Mouse (Mus musculus): Measurements from ENCODE around the gene Exosc7. TPM values are rescaled to one million over a fixed set of nuclear protein-coding genes. Genes with fewer than 3 reads are reported as not detected.

Exosc7 gene
- polyA plus RNA-seq, 1 experiment from 2014 or later, result 71.9 TPM

DNA sequence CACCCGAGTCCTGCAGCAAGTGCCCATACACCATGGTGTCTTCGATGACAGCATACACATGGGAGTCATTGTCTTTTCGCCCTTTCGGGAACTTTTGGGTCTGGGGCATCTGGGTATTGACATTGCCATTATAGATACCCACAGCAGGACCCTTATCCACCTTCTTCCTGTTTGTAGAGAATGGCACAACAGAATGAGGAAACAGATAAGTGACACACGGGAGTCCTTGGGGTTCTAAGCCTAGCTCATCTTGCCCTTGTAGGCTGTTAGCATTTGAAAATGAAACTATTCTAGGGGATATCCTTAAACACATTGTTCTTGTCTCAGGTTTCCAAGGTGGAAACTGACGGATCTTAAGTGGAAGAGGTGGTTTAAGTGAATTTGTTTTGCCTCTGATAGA, 60.7 kb downstream of the Exosc7 start:
- ATAC-seq (ENCODE audit: low read depth), result no peak
- Histone ChIP-seq H3K27me3 (ENCODE audit: control insufficient read depth, insufficient read depth, low read length) (no peaks in the 10 kb centered on the region), H3K27ac (ENCODE audit: low read depth, low read length) (no peak overlapping the region), H3K36me3 (ENCODE audit: control insufficient read depth, insufficient read depth, low read length) (no peaks in the 10 kb centered on the region), H3K9ac (replicated peaks; ENCODE audit: low read depth, low read length) (no peak overlapping the region), H3K9me3 (ENCODE audit: control insufficient read depth, low read length) (no peaks in the 10 kb centered on the region), H3K4me2 (ENCODE audit: low read depth, low read length) (no peak overlapping the region), H3K4me1 (ENCODE audit: control insufficient read depth, insufficient read depth, low read length) (no peaks in the 10 kb centered on the region), H3K4me3 (ENCODE audit: low read depth, low read length) (no peak overlapping the region)
- 92% methylated on average over 6 of the region's 6 CpGs for WGBS

DNA sequence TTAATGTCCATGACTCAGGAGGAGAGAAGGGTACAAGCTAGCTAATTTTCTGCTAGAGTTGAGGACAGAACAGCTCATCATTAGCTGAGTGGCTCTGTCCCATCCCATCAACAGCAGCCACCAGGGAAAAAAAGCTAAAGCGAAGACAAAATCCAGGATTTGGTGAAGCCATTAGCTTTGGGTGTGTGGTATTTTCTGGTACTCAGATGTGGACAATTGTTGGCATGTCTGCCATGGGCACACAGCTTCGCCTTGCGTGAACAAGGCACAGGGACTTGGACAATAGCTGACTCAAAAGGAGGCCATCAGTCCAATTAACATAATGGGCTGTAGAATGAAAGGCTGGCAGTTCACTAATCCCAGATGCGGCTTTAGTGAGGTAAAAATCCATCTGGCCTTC, 61.3 kb downstream of the Exosc7 start:
- Histone ChIP-seq H3K27ac (ENCODE audit: low read depth, low read length) (no peak overlapping the region), H3K9me3 (ENCODE audit: control insufficient read depth, low read length) (no peaks in the 10 kb centered on the region), H3K4me2 (ENCODE audit: low read depth, low read length) (no peak overlapping the region), H3K4me3 (ENCODE audit: low read depth, low read length) (no peak overlapping the region), H3K36me3 (ENCODE audit: control insufficient read depth, insufficient read depth, low read length) (no peaks in the 10 kb centered on the region), H3K27me3 (ENCODE audit: control insufficient read depth, insufficient read depth, low read length) (no peaks in the 10 kb centered on the region), H3K4me1 (ENCODE audit: control insufficient read depth, insufficient read depth, low read length) (no peaks in the 10 kb centered on the region), H3K9ac (replicated peaks; ENCODE audit: low read depth, low read length) (no peak overlapping the region)
- no peak for ATAC-seq (ENCODE audit: low read depth)
- 28% methylated on average over 4 of the region's 4 CpGs for WGBS

DNA sequence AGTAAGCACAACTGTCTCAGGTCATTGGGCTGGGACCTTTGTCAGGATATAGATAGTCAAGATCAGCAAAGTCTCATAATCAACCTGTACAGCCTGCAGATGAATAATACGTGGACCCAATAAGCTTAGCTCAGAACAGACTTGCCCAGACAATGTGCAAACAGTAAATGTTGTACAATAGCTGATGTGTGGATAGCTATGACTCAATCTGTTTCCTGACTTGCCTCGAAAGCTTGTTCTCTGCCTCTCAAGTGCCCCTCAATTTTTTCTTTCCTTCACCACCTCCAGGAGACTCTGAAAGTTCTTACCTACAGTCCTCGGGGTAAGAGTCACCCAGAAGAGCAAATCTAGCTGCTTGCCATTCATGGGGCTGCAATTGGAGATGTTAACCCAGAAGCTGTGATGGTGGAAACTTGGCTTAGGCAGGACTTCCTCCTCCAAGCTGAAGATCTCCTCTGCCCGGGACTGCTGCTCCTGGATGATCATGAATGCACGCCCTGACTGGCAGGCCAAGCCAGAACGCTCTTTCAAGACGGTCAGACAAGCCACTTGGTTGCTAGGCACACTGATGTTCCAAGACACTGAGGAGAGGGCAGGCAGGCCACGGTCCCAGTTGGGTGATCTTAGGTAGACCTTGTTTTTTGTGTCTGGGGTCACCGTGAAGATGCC, 64.5 kb downstream of the Exosc7 start:
- no peaks in the 10 kb centered on the region for H3K9me3 ChIP-seq (ENCODE audit: control insufficient read depth, low read length)
- H3K36me3 ChIP-seq (ENCODE audit: control insufficient read depth, insufficient read depth, low read length), result no peaks in the 10 kb centered on the region
- H3K27me3 ChIP-seq (ENCODE audit: control insufficient read depth, insufficient read depth, low read length), result no peaks in the 10 kb centered on the region
- ATAC-seq (ENCODE audit: low read depth), result no peak
- no peak overlapping the region for H3K27ac ChIP-seq (ENCODE audit: low read depth, low read length)
- H3K4me2 ChIP-seq (ENCODE audit: low read depth, low read length), result no peak overlapping the region
- H3K9ac ChIP-seq (replicated peaks; ENCODE audit: low read depth, low read length), result no peak overlapping the region
- no peak overlapping the region for H3K4me3 ChIP-seq (ENCODE audit: low read depth, low read length)
- 91% methylated on average over 9 of the region's 9 CpGs for WGBS
- no peaks in the 10 kb centered on the region for H3K4me1 ChIP-seq (ENCODE audit: control insufficient read depth, insufficient read depth, low read length)

DNA sequence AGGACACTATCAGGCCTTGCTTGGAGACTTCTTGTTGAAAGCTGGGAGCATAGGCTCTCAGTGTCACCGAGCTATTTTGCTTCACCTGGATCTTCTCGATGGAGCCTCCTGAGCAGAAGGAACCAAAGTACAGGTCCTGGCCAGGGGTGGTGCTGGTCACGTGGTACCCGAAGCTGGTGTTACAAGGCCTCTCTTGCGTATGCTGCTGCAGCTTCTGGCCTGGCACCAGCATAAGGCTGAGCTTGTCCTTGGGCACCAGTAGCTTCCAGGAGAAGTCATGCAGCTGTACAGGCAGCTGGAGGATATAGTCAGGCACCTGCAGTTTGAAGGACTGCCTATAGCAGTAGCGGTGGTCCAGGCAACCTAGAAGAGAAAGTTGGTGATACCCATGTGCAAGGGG, 67.0 kb downstream of the Exosc7 start:
- no peaks in the 10 kb centered on the region for H3K36me3 ChIP-seq (ENCODE audit: control insufficient read depth, insufficient read depth, low read length)
- H3K4me2 ChIP-seq (ENCODE audit: low read depth, low read length), result no peak overlapping the region
- ATAC-seq (ENCODE audit: low read depth), result no peak
- H3K27me3 ChIP-seq (ENCODE audit: control insufficient read depth, insufficient read depth, low read length), result no peaks in the 10 kb centered on the region
- H3K9me3 ChIP-seq (ENCODE audit: control insufficient read depth, low read length), result no peaks in the 10 kb centered on the region
- H3K27ac ChIP-seq (ENCODE audit: low read depth, low read length), result no peak overlapping the region
- H3K4me3 ChIP-seq (ENCODE audit: low read depth, low read length), result no peak overlapping the region
- no peaks in the 10 kb centered on the region for H3K4me1 ChIP-seq (ENCODE audit: control insufficient read depth, insufficient read depth, low read length)
- WGBS, result 95% methylated on average over 6 of the region's 6 CpGs
- H3K9ac ChIP-seq (replicated peaks; ENCODE audit: low read depth, low read length), result no peak overlapping the region

DNA sequence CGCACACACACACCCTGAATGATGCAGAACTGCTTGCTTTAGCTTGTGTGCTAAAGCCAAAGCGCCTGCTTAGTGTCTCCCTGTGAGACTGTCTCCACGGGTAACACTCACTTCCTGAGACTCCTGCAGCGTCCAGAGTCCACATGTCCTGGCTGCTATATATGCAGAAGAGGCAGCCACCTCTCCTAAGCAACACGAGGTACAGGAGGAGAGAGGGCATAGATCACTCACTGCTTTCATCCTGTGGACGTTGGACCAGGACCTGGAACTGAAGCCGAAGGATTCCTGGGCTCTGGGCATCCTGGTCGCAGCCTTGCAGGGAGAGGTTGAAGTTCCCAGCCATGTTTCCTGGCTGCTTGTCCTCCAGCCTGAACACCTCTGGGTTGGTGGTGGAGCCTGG, 70.2 kb downstream of the Exosc7 start:
- H3K9ac ChIP-seq (replicated peaks; ENCODE audit: low read depth, low read length), result no peak overlapping the region
- no peaks in the 10 kb centered on the region for H3K27me3 ChIP-seq (ENCODE audit: control insufficient read depth, insufficient read depth, low read length)
- no peak overlapping the region for H3K4me2 ChIP-seq (ENCODE audit: low read depth, low read length)
- no peak overlapping the region for H3K27ac ChIP-seq (ENCODE audit: low read depth, low read length)
- no peaks in the 10 kb centered on the region for H3K4me1 ChIP-seq (ENCODE audit: control insufficient read depth, insufficient read depth, low read length)
- no peaks in the 10 kb centered on the region for H3K9me3 ChIP-seq (ENCODE audit: control insufficient read depth, low read length)
- no peak for ATAC-seq (ENCODE audit: low read depth)
- 83% methylated on average over 8 of the region's 8 CpGs for WGBS
- no peaks in the 10 kb centered on the region for H3K36me3 ChIP-seq (ENCODE audit: control insufficient read depth, insufficient read depth, low read length)
- no peak overlapping the region for H3K4me3 ChIP-seq (ENCODE audit: low read depth, low read length)

DNA sequence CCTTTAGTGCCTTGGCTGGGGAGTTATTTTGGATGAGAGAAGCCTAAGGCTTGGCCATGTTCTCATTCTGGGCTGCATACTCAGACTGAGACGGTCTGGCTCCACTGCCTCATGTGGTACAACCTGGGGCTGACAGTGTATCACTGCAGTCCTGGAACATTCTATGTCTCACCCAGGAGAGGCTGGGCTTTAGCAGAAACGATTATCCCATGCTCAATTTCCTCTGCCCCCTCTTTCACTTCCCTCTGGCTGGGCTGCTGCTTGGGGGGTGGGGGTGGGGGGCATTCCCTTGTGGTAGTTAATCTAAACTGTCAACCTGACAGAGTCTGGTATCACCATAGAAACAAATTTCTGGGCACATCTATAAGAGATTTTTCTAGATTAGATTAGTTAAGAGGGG, 72.5 kb downstream of the Exosc7 start:
- Histone ChIP-seq H3K27me3 (ENCODE audit: control insufficient read depth, insufficient read depth, low read length) (no peaks in the 10 kb centered on the region), H3K4me1 (ENCODE audit: control insufficient read depth, insufficient read depth, low read length) (no peaks in the 10 kb centered on the region), H3K36me3 (ENCODE audit: control insufficient read depth, insufficient read depth, low read length) (no peaks in the 10 kb centered on the region), H3K9me3 (ENCODE audit: control insufficient read depth, low read length) (no peaks in the 10 kb centered on the region), H3K4me3 (ENCODE audit: low read depth, low read length) (no peak overlapping the region), H3K27ac (ENCODE audit: low read depth, low read length) (no peak overlapping the region), H3K9ac (replicated peaks; ENCODE audit: low read depth, low read length) (no peak overlapping the region), H3K4me2 (ENCODE audit: low read depth, low read length) (no peak overlapping the region)
- WGBS, result 50% methylated on average over 2 of the region's 2 CpGs
- ATAC-seq (ENCODE audit: low read depth), result no peak

Other genes with a start within 250 kb of the Exosc7 start
- 98.4 and 107 TPM in 2 replicates for gene Zfp445, start 247.2 kb upstream of the Exosc7 start, polyA plus RNA-seq (2014; fragmentation: Nextera tagmentation; extraction: Ambion mirVana)
- gene Zkscan7, start 227.5 kb upstream of the Exosc7 start, polyA plus RNA-seq (2014; fragmentation: Nextera tagmentation; extraction: Ambion mirVana), result 3.1 and 4.0 TPM in 2 replicates
- 18.8 and 21.4 TPM in 2 replicates for gene Zfp105, start 190.1 kb upstream of the Exosc7 start, polyA plus RNA-seq (2014; fragmentation: Nextera tagmentation; extraction: Ambion mirVana)
- 33.2 and 34.5 TPM in 2 replicates for gene 1110059G10Rik, start 162.2 kb upstream of the Exosc7 start, polyA plus RNA-seq (2014; fragmentation: Nextera tagmentation; extraction: Ambion mirVana)
- gene Kif15, start 162.2 kb upstream of the Exosc7 start, polyA plus RNA-seq (2014; fragmentation: Nextera tagmentation; extraction: Ambion mirVana), result 8.9 and 9.0 TPM in 2 replicates
- gene Tmem42, start 91.9 kb upstream of the Exosc7 start, polyA plus RNA-seq (2014; fragmentation: Nextera tagmentation; extraction: Ambion mirVana), result 30.4 and 30.8 TPM in 2 replicates
- 0.55 and 0.71 TPM in 2 replicates for gene Tgm4, start 78.5 kb upstream of the Exosc7 start, polyA plus RNA-seq (2014; fragmentation: Nextera tagmentation; extraction: Ambion mirVana)
- 63.6 and 65.9 TPM in 2 replicates for gene Zdhhc3, start within 50 bp of the Exosc7 start, polyA plus RNA-seq (2014; fragmentation: Nextera tagmentation; extraction: Ambion mirVana)
- gene Clec3b, start 37.7 kb downstream of the Exosc7 start, polyA plus RNA-seq (2014; fragmentation: Nextera tagmentation; extraction: Ambion mirVana), result not detected in 2 replicates
- 0.08 and 0.17 TPM in 2 replicates for gene Cdcp1, start 102.8 kb downstream of the Exosc7 start, polyA plus RNA-seq (2014; fragmentation: Nextera tagmentation; extraction: Ambion mirVana)
- gene Tmem158, start 147.5 kb downstream of the Exosc7 start, polyA plus RNA-seq (2014; fragmentation: Nextera tagmentation; extraction: Ambion mirVana), result 30.4 and 37.2 TPM in 2 replicates